Mouse (Mus musculus): ENCODE results near the gene Foxp1.

Gene Foxp1

DNA sequence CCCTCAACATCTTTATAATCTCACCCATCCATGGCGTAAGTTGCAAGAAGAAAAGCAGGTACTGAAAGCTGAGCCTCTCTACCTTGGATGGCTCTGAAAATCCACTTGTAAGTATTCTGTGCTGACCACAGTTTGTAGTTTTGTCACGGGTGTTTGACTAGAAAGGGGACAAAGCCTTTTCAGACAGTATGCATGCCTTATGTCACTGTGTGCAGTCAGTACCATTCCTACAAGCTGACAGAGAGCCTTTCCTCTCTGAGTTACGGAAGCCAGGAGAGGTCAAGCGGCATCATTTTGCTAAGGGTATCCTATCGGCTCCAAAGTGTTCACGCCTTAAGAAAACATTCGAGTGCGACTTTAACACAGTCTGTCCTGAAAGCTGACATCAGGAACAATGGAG lies 202.1 kb downstream of the Foxp1 start:
- no peak for DNase-seq

DNA sequence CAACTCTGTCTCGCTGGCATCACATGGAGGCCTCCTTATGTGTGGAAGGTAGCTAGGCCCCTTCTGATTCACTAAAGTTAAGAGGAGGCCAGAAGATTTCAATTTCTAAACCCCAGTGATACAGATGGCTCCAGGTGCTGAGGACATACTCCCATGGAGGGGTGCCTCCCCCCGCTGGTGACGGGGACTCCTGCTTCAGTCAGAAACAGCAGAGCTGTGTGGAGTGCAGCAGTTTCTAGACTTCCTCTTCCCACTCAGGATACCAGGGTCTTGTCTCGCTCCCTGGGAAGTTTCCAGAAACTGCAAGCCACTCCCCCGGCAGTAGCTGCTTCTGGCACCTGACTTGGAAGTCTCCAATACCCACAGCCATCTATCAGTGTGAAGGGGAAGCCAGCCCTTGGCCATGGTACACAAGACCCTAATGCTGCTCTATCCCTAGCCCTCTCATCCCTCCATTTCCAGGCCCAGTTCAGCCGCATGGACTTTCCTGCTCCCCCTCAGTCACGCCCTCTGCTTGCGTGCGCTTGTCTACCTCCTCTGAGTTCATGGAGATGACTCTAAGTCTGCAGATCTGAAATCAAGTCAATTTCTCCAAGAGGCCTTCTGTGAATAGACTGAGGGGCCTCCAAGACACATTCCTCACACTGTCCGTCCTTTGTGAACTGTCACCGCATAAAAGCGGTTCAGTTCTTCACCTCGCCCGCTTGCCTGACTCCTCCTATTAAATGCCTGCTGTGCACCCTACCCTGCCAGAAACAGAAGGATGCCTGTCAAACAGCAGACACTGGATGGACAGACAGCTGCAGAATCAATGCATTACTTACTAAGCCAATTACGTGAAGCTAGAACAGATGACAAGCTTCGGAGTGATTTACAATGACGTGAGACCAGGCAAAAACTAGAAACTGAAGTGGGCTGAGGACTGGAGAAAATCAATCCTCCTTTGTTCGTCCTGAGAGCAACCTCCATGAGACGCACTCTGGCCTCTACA lies 202.8 kb downstream of the Foxp1 start:
- no peak for DNase-seq

DNA sequence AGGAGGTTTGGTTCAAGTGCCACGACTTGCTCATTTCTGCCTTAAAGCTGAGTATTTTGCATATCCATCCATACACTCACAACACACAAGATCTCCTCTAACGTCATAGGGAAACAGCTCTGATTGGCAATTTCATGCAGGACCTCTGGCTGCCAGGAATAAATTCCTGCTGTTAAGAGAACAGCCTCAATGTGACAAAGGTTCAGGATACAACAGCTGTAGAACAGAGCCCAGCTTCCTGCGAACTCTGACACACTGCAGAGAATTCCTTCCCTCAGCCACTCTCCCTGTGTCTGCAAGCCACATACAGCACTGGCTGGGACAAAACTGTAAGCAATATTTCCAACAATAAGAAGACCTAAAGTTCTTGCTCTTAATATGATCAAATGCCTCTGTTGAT lies 207.8 kb downstream of the Foxp1 start:
- no peak for DNase-seq

DNA sequence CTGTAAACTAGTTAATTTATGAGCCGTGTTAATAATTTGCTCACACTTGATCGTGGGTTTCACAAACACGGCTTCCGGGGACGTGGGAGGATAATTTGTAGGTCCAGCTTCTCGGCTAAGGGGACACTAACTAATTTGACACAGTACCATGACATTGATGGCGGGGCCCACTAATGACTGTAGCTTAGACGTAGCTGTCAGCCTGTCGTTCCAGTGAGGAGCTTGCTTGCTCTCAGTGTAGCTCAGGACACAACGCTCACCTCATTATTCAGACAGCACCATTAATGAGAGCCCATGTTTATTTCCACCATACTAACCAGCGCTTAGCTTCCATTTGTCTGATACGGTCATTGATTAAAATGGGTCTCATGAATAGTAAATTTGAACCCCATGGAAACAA lies 212.0 kb downstream of the Foxp1 start:
- no peak for DNase-seq

DNA sequence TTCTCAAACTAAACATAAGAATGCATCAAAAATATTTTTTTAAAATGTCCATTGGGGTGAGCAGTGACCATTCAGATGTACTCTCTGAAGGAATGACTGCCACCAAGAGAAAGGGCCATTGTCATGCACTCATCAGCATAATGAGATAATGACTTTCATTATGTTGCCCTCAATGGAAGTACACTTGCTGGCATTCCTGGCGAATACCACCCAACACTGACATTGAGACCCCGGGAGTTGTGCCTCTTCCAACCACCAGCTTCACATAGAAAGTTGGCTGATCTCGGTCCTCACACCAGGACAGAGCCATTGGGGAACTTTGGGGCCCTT lies 212.4 kb downstream of the Foxp1 start:
- DNase-seq: no peak

DNA sequence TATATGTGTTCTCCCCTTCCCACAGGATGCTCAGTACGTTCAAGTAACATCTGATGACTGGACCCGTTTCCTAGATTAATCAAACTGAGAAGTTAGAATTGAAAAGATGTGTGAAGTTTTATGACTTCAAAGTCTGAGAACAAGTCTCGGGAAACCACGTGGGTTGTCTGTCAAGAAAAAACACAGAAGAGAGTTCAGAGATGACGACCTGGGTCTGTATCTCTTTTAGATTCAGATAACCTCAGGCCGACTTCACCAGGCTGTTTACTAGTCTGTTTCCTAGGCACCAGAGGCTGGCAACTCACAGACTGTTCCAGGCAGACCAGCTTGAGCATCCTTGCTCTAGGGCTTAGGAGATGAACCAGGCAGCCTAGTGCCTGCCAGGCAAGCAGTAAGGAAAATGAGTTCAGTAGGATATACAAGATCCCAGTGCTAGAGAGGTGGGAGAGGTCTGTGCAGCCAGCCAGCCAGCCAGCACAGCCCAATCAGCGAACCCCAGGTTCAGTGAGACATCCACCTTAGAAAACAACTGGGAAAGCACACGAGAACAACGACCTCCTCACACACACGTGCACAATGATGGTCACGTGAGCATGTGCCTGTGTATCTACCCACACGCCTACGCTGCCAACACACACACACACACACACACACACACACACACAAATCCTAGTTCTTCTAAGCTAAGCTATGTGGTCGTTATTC lies 212.9 kb downstream of the Foxp1 start:
- DNase-seq: no peak

DNA sequence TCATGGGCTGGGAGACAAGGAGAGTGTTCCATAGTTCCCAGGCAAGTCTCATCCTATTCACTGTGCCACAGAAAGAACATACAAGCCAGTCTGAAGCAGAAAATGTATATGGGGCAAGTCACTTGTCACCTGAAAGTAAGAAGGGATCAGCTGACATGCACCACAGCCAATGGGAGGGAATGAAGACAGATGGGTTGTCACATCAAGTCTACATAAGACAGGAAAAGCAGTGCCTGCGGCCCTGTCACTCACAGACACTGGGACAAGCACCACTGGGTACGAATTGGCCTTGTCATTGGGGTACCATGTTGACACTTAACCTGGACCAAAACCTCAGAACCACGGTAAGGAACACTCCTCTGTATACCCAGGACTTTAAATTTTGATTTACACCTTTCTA lies 216.8 kb downstream of the Foxp1 start:
- DNase-seq: no peak

DNA sequence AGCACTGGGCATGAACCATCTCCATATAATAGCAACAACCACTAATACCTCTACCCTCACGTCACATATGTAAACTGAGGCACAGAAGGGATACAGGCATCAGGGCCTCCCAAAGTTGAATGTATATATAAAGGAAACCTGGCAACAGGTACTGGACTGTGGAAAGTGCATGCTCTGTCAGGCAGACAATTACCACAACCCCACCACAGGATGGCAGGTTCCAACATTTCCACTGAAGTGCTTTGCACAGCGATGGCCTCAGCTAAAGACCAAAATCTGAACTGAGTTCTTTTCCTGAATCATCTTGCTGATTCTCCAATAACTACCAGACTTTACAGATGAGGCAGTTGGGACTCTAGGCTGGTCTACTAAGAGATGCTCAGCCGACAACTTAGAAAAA lies 217.3 kb downstream of the Foxp1 start:
- DNase-seq: no peak

DNA sequence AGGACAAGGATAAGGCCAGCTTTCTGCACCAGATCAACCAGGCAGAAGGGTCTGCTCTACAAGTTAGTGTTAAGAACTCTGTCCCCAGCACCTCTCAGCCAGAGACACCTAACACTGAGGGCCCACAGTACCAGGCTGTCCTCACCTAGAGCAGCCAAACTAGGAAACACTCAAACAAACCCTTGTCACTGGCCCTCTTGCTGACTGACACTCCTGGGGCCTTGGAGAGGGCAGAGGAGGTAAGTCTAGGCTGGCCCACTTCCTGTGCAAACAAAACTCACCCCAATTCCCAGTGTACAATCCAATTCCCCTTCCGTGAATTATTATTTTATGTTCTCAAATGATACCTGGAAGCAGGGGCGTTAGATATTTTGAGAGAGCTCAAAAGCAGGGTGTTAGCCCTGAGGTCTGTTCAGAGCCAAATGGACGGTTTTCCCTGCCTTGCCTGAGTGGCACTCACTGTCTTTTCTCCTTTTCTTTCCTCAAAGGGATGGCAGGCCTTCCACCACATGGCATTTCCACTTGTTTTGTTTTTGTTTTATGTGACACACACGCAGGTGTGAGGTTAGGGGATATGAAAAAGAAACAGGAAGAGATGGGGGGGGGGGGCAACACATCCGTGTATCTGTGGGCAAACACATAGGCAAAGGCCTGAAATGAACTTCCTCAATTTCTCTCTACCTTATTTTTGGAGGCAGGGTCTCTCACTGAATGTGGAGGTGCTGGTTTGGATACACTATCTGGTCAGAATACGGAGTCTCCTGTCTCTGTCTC lies 219.7 kb downstream of the Foxp1 start:
- no peak for DNase-seq

DNA sequence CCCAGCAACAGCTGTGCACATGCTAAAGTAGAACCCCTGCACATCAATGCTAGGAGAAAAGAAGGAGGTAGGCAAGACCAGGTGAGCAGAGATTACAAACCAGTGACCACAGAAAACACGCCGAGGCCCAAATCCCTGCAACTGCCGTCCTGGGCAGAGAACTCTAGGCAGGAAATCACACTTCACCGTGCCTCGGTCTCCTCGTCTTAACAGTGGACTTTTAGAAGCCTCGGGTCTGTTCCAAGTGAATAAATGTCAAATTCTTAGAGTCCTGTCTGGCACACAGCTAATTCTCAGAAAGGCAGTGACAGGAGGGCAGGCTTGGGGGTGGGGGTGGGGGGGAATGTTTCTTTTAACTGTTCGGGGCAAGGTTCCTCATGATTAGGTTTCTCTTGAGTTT lies 220.6 kb downstream of the Foxp1 start:
- DNase-seq: no peak

DNA sequence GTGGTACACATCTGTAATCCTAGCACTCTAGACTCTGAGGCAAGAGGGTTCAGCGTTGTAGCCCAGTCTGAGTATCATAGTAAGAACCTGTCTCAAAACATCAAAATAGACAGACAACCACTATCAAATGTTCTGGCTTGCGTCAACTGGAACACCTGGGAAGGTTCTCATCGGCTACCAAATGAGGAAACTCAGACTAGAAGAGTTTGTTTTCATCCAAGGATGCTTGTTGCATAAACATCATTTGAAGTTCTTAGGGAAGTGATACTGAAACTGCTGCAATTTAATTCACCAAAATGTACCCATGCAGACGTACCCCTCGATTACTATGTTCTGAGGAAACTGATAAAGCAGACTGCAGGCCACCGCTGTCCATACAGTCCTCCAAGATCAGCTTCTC lies 222.3 kb downstream of the Foxp1 start:
- DNase-seq: no peak

DNA sequence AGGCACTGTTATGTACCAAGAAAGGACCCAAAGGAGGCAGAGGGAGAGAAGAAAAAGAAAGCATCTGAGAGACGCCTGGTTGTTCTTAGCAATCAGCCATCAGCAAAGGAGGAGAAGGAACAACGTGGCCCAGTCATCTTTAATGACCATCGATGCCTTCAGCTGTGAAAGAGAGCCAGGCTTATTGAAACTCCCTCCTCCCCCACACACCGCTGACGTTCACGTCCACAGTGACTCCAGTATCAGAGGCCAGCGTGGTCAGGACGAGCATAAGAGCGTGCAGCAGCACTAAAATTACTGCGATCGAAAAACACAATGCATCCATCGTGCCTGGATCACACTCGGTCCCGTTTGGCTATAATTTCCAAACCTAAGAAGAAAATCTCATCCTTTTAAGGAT lies 223.3 kb downstream of the Foxp1 start:
- DNase-seq: no peak

DNA sequence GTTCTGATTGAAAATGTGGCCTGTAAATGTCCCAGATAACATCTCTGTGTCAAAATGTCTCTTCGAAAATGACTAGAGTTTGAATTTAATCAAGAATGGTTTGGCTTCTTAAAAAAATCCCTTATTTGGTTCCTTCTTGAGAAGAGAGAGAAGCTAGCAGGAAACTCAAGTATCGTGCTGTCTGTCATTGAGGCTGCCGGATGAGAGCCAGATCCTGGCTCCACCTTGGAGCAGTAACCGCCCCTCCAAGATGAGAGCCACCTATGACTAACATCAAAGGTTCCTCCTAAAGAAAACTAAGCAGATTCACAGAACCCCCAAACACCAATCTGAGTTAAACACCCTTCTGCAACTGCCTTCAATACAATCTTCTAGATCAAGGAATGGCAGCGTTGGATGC lies 225.0 kb downstream of the Foxp1 start:
- DNase-seq: no peak

DNA sequence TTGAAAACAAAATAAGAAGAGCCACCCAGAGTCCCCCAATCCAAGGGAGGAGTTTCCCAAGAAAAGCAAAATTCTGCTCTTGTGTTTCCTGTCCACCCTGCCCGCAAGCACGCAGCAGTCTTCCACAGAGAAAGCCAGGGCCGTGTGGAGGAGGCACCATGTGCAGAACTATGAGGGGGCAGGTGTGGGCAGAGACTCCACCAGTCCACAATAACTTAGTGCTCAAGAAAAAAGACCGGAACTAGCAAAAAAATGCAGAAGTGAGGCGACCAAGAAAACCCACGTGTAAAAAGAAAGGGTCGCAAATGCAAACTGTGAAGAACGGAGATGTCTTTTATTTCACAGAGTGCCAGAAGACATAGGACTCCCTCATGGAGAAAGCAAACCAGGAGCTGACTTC lies 227.0 kb downstream of the Foxp1 start:
- no peak for DNase-seq

DNA sequence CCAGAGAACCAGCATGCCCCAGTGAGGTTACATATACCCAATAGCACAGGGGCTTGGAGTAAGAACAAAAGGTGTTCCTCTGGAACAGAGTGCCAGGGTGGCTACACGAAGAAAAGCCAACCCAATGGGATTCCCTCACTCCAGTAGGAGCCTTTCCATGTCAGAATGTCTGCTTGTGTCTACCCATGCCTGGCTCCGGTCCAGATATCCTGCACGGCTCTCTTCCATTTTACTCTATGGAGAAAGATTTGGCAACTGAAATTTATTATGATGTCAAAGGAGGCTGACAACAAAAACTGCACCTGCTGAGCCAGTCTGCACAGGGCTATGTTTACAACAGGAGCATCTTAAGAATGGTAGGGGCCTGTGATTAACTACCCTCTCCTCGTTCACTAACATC lies 233.3 kb downstream of the Foxp1 start:
- no peak for DNase-seq

DNA sequence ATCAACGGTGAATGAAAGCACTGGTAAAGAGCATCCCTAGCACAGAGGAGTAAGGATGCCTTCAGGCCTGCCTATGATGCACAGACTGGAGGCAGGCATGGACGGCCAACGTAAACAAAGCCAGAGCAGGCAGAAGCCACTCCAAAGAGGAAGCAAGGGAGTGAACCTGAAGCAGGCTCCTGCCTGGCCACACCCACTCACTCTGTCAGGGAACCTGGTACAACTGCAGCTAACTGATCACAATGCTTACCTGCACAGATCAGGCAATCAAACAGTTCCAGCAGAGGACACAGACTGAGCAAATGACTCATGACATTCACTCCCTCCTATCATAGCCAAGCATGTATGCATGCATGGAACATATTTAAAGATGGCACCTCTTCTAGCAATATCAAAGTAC lies 237.5 kb downstream of the Foxp1 start:
- no peak for DNase-seq

DNA sequence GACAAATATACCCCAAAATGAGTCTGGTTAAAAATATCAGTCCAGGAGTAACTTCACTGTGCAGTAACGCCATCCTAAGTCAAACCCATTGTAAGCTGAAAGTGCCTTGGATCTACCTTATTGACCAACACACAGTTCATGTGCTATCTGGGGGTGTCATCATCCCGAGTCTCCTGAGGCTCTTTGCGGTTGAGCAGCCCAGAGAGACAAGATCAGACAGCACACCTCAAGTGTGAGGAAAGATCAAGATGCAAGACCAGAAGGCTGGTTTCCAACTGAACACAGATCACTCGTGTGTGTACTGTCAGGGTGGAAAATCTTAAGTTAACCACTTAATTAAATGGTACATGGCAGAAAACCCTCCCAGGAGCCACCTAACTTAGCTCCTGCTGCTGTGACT lies 238.5 kb downstream of the Foxp1 start:
- DNase-seq: no peak

DNA sequence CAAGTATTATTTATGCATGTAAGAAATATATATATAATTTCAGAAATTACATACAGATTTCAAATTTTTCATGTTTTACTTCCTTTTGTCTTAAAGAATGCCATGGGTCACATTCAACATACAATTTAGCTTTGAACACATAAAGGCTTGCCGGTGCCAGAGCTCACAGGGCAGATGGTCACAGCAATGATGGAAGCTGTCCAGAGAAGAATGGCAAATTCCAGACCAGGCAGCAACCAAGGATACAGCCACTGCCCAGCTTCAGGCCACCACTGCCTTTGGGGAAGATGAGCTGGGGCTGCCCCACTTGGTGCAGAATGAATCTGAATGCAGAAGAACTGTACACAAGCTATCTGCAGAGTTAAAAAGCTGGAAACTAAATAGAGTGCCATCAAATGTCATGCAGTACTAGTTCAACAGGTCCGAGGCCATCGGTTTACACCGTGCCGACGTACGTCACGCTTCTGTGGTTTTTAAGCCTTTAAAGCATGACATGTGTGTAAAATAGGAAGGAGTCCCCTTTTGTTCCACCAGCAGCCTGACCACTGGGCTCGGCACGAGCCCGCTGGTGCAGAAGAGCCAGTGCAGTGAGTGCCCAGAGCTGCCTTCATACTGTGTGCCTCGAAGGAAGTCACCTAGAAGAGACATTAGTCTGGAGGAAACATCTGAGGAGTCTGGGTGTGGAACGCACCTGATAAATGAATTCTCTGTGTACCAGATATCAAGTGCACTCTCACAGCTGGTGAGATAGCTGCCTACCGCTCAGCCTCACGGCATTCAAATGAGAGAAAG lies 239.5 kb downstream of the Foxp1 start:
- no peak for DNase-seq

DNA sequence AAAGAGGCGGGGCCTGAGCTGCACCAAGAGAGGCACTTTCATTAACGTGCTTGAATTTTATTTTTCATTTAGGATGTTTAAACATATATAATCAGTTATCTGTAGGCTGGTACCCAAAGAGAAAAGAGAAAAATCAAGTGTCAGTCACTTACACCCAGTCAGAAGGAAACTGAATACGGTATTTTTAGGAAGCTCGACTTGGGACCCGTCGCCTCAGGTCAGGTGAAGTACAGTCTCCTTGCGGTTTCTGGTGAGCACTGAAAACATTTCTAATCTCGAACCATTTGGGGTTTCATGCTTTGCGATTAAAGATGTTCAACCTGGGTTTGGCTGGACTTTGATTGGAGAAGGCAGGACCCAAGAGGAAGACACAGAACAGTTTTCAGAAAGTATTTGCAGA lies 241.1 kb downstream of the Foxp1 start:
- no peak for DNase-seq

DNA sequence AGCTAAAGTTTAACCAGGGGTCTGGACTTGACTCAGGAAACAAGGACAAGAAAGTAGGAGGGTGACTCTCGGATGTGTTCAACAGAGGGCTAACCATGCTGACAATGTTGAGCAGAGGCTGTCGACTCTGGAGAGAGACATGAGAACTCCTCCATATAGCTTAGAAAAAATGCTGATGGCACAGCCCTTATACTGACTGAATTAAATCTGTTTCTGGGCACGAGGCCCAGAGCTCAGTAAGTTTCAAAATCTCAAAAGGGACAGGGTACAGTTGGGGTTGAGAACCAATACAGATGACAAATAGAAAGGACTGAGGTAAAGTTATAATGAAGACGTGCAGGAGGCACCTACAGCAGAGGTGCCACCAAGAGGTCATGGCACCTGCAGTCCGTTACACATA lies 241.9 kb downstream of the Foxp1 start:
- no peak for DNase-seq

DNA sequence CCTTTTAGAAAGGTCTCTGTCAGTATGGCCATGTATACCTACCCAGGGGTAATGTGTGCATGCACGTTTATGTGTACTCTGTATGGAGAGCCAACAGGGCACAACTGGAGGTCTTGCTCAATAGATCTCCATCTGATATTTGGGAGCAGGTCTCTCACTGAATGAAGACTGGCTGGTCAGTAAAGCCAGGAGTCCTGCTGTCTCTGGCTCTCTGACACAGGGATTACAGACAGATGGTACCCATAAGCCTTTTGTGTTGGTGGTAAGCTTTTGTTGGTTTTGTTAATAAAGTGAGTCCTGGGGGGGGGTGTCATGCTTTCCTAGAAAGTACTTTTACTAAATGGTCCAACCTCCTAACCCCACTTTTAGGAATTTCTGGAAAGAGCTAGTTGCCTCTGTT lies 245.3 kb downstream of the Foxp1 start:
- no peak for DNase-seq

DNA sequence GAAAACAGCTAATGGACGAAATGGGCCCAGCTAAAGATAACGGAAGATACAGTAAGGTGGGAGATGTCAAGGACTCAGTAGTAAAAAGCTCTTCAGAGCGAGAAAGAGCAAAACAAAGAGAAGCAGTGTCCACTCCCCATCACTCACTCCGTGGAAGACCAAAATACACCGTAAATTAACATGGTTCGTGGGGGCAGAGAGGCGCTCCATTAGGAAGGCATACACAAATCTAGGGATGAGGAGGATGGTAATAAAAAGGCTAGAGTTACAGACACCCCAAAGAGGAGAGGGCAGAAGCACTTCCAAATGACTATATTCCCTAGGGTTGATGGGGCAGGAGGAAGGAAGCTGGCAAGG lies 246.2 kb downstream of the Foxp1 start:
- DNase-seq: no peak

All from right cerebral cortex, postnatal 25 days (tissue).